Mouse (Mus musculus) heart, postnatal 25 days (tissue): ENCODE data around the gene Slc38a9. TPM values are rescaled to one million over a fixed set of nuclear protein-coding genes. Genes with fewer than 3 reads are reported as not detected.

Experiments used
- DNase-seq: peaks from one replicate; pipeline ENCODE4 v3.0.0; 2022; ENCODE audit warnings: low spot score
- intact Hi-C: fragments of 180-260 bp; cut with DNase I; formaldehyde crosslinking; loops from one replicate; pipeline ENCODE4 v1.15.1; 2025
- total RNA-seq, 2 experiments: library from RNA; stranded (reverse); gene quantifications; 2 replicates each; pipeline ENCODE4 v1.2.3; 2021

Gene Slc38a9
- total RNA-seq, result 10 to 100 TPM in 1 of 2 experiments, 1 to 10 TPM in 1; 8.6 to 10.6 TPM

- intact Hi-C loops, result no loop called here
- DNase-seq, result peak; percentile 86
Measured at GRCm38 (mm10) chr13:112660574-112661381, at the start of gene Slc38a9. Gene Slc38a9 (plus strand): TSS chr13:112660751.

- intact Hi-C loops, result no loop called here
- DNase-seq, result no peak
Measured at GRCm38 (mm10) chr13:112621592-112621991, 39.0 kb upstream of the Slc38a9 start.

- intact Hi-C loops, result no loop called here
- no peak for DNase-seq
Measured at GRCm38 (mm10) chr13:112623656-112624055, 36.9 kb upstream of the Slc38a9 start.

- DNase-seq, result no peak
- intact Hi-C loops, result no loop called here
Measured at GRCm38 (mm10) chr13:112624622-112625021, 35.9 kb upstream of the Slc38a9 start.

GRCm38 (mm10) chr13:112625566-112625965, 35.0 kb upstream of the Slc38a9 start:
- no peak for DNase-seq
- intact Hi-C loops, result no loop called here

- DNase-seq, result no peak
- intact Hi-C loops, result no loop called here
Measured at GRCm38 (mm10) chr13:112635174-112635837, 25.2 kb upstream of the Slc38a9 start.

GRCm38 (mm10) chr13:112636498-112636897, 24.1 kb upstream of the Slc38a9 start:
- intact Hi-C loops, result no loop called here

GRCm38 (mm10) chr13:112639111-112639510, 21.4 kb upstream of the Slc38a9 start:
- DNase-seq, result no peak
- intact Hi-C loops, result no loop called here

More at GRCm38 (mm10) chr13:112636498-112636897, 24.1 kb upstream of the Slc38a9 start:
- DNase-seq, result no peak

- intact Hi-C loops, result no loop called here
- no peak for DNase-seq
Measured at GRCm38 (mm10) chr13:112642897-112643296, 17.7 kb upstream of the Slc38a9 start.

GRCm38 (mm10) chr13:112644996-112645395, 15.6 kb upstream of the Slc38a9 start:
- intact Hi-C loops, result no loop called here

GRCm38 (mm10) chr13:112645529-112646186, 14.9 kb upstream of the Slc38a9 start:
- intact Hi-C loops, result no loop called here
- no peak for DNase-seq

More at GRCm38 (mm10) chr13:112644996-112645395, 15.6 kb upstream of the Slc38a9 start:
- DNase-seq, result no peak

GRCm38 (mm10) chr13:112651183-112651582, 9.4 kb upstream of the Slc38a9 start:
- intact Hi-C loops, result no loop called here

GRCm38 (mm10) chr13:112652205-112652604, 8.3 kb upstream of the Slc38a9 start, which contains the start of gene Ddx4:
Gene Ddx4 (minus strand): TSS chr13:112652475.
- intact Hi-C loops, result no loop called here
- DNase-seq, result no peak

More at GRCm38 (mm10) chr13:112651183-112651582, 9.4 kb upstream of the Slc38a9 start:
- no peak for DNase-seq

GRCm38 (mm10) chr13:112659986-112660573, 471 bp upstream of the Slc38a9 start:
- DNase-seq, result no peak
- intact Hi-C loops, result no loop called here

GRCm38 (mm10) chr13:112661687-112662086, 1.1 kb downstream of the Slc38a9 start:
- DNase-seq, result no peak
- intact Hi-C loops, result no loop called here

- no peak for DNase-seq
- intact Hi-C loops, result no loop called here
Measured at GRCm38 (mm10) chr13:112666433-112667024, 6.0 kb downstream of the Slc38a9 start.

- DNase-seq, result no peak
- intact Hi-C loops, result no loop called here
Measured at GRCm38 (mm10) chr13:112667215-112667614, 6.7 kb downstream of the Slc38a9 start.

- no peak for DNase-seq
- intact Hi-C loops, result loop anchor here (5.0 kb wide), 1 partner anchor 201 kb away; no protein-coding TSS in a partner anchor
Measured at GRCm38 (mm10) chr13:112671708-112672107, 11.2 kb downstream of the Slc38a9 start.

GRCm38 (mm10) chr13:112672797-112673196, 12.2 kb downstream of the Slc38a9 start:
- intact Hi-C loops, result loop anchor here (5.0 kb wide), 1 partner anchor 200 kb away; no protein-coding TSS in a partner anchor
- no peak for DNase-seq
